Mouse (Mus musculus): ENCODE data around the gene Slc44a1. TPM values are rescaled to one million over a fixed set of nuclear protein-coding genes. Genes with fewer than 3 reads are reported as not detected.

Slc44a1 gene
- polyA plus RNA-seq, 1 experiment from 2014 or later = 9.6 TPM

GRCm38 (mm10) chr4:53512131-53512916 is 72.1 kb downstream of the Slc44a1 start:
- 16% methylated on average over 15 of the region's 15 CpGs for WGBS
- peak overlapping the region; percentile 86 for H3K27ac ChIP-seq (ENCODE audit: low read length)
- ATAC-seq = peak; percentile 92
- H3K4me2 ChIP-seq (ENCODE audit: low read length) = peak overlapping the region; percentile 34
- 0 out of 2 replicates have a peak, but pooled peaks cover 4% of the 10 kb centered on the region for H3K36me3 ChIP-seq (ENCODE audit: control insufficient read depth, insufficient read depth, low read length)
- no peaks in the 10 kb centered on the region for H3K9me3 ChIP-seq (replicated peaks; ENCODE audit: control insufficient read depth, low read length, poor library complexity, severe bottlenecking)
- no peak overlapping the region for H3K4me3 ChIP-seq (ENCODE audit: low read depth, low read length)
- no peaks in the 10 kb centered on the region for H3K27me3 ChIP-seq (ENCODE audit: control insufficient read depth, insufficient read depth, low read depth, low read length)
- H3K4me1 ChIP-seq (ENCODE audit: control insufficient read depth, insufficient read depth, low read length) = peaks cover 25% of the 10 kb centered on the region
- peak overlapping the region; percentile 39; the same call in 1 of the 2 replicates for H3K9ac ChIP-seq (ENCODE audit: low read depth, low read length)

DNA sequence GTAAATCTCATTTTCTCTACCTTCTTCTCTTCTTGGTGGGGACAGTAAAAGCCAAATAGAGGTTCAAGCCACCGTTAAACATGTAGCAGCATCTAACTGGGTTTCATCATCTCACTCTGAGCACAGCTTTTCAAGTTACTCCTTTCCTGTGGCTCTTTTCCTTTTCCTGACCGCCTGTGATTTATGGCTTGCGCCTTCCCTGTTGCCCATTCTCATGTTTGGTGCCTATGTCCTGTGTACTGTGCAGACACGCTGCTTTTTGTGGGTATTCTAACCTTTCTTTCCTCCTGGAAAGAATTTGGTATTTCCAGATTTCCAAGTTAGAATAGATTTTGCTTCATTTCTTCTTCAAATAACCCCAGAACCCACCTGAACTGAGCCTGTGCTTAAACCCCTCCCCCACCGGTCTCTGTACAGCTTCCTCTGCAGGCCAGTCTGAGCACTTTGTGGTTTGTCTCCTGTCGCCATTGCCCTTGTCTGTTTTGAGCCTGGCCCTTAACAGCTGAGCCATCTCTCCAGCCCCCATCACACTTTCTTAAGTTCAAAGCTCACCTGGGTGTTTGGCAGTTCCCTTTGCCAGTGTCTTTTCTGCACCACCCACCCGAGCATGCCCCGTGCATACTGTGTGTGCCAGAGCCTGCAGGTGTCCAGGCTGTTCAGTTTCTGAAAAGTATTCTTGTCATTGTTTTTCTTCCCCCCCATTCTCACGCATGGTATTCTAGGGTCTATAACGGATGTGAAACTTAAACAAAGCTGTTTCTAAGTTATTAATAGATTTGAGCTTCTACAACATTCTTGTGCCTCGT is 73.3 kb downstream of the Slc44a1 start:
- H3K36me3 ChIP-seq (ENCODE audit: control insufficient read depth, insufficient read depth, low read length) = peaks cover 6% of the 10 kb centered on the region; the same call in 1 of the 2 replicates
- no peak for ATAC-seq
- 81% methylated on average over 11 of the region's 11 CpGs for WGBS
- peaks cover 25% of the 10 kb centered on the region for H3K4me1 ChIP-seq (ENCODE audit: control insufficient read depth, insufficient read depth, low read length)
- no peak overlapping the region for H3K4me2 ChIP-seq (ENCODE audit: low read length)
- no peaks in the 10 kb centered on the region for H3K27me3 ChIP-seq (ENCODE audit: control insufficient read depth, insufficient read depth, low read depth, low read length)
- no peak overlapping the region for H3K4me3 ChIP-seq (ENCODE audit: low read depth, low read length)
- H3K9me3 ChIP-seq (replicated peaks; ENCODE audit: control insufficient read depth, low read length, poor library complexity, severe bottlenecking) = no peaks in the 10 kb centered on the region
- H3K9ac ChIP-seq (ENCODE audit: low read depth, low read length) = no peak overlapping the region
- peak overlapping the region; percentile 86 for H3K27ac ChIP-seq (ENCODE audit: low read length)

DNA sequence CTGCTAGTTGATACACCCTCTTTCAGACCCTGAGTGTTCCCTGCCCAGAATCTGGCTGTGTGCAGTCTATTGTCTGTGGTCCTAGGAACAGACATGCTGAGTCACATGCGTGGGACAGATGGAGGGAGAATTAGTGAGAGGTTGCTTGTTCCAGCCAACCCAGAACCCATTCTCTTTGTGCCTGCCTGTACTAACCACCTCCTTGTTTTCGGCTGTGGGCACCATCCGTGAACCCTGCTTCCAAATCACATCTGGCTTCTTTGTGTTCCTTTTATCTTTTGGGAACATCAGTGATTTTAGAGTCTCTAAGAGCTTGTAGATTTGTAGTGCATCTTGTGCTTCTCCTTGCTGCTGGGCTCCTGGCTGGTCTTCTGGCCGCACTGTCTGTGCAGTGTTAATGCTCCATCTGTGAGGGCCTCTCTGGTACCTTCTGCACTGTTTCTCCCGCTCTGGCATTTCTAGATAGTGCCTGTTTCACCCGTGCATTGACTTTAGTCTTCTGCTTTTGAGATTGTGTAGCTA is 75.9 kb downstream of the Slc44a1 start:
- Histone ChIP-seq H3K4me1 (ENCODE audit: control insufficient read depth, insufficient read depth, low read length) (peaks cover 25% of the 10 kb centered on the region), H3K4me2 (ENCODE audit: low read length) (no peak overlapping the region), H3K27me3 (ENCODE audit: control insufficient read depth, insufficient read depth, low read depth, low read length) (no peaks in the 10 kb centered on the region), H3K9me3 (replicated peaks; ENCODE audit: control insufficient read depth, low read length, poor library complexity, severe bottlenecking) (no peaks in the 10 kb centered on the region), H3K4me3 (ENCODE audit: low read depth, low read length) (no peak overlapping the region), H3K36me3 (ENCODE audit: control insufficient read depth, insufficient read depth, low read length) (peaks cover 2% of the 10 kb centered on the region; the same call in 1 of the 2 replicates), H3K9ac (ENCODE audit: low read depth, low read length) (no peak overlapping the region), H3K27ac (ENCODE audit: low read length) (peak overlapping the region; percentile 20; the same call in 1 of the 2 replicates)
- ATAC-seq = no peak
- WGBS = 67% methylated on average over 6 of the region's 6 CpGs

- Histone ChIP-seq H3K9ac (ENCODE audit: low read depth, low read length) (no peak overlapping the region), H3K27me3 (ENCODE audit: control insufficient read depth, insufficient read depth, low read depth, low read length) (no peaks in the 10 kb centered on the region), H3K36me3 (ENCODE audit: control insufficient read depth, insufficient read depth, low read length) (peaks cover 2% of the 10 kb centered on the region; the same call in 1 of the 2 replicates), H3K4me3 (ENCODE audit: low read depth, low read length) (no peak overlapping the region), H3K4me2 (ENCODE audit: low read length) (no peak overlapping the region), H3K4me1 (ENCODE audit: control insufficient read depth, insufficient read depth, low read length) (peaks cover 8% of the 10 kb centered on the region), H3K9me3 (replicated peaks; ENCODE audit: control insufficient read depth, low read length, poor library complexity, severe bottlenecking) (no peaks in the 10 kb centered on the region), H3K27ac (ENCODE audit: low read length) (no peak overlapping the region)
- ATAC-seq = no peak
- WGBS = 97% methylated on average over 2 of the region's 2 CpGs
These were observed 79.2 kb downstream of the Slc44a1 start for GRCm38 (mm10) chr4:53519429-53519828.

- no peak overlapping the region for H3K4me3 ChIP-seq (ENCODE audit: low read depth, low read length)
- no peak overlapping the region for H3K4me2 ChIP-seq (ENCODE audit: low read length)
- H3K9ac ChIP-seq (ENCODE audit: low read depth, low read length) = no peak overlapping the region
- no peak overlapping the region for H3K27ac ChIP-seq (ENCODE audit: low read length)
- H3K4me1 ChIP-seq (ENCODE audit: control insufficient read depth, insufficient read depth, low read length) = peaks cover 6% of the 10 kb centered on the region
- no peak for ATAC-seq
- no peaks in the 10 kb centered on the region for H3K27me3 ChIP-seq (ENCODE audit: control insufficient read depth, insufficient read depth, low read depth, low read length)
- H3K9me3 ChIP-seq (replicated peaks; ENCODE audit: control insufficient read depth, low read length, poor library complexity, severe bottlenecking) = no peaks in the 10 kb centered on the region
- 78% methylated on average over 8 of the region's 8 CpGs for WGBS
- H3K36me3 ChIP-seq (ENCODE audit: control insufficient read depth, insufficient read depth, low read length) = peaks cover 2% of the 10 kb centered on the region; the same call in 1 of the 2 replicates
These were observed 80.8 kb downstream of the Slc44a1 start for GRCm38 (mm10) chr4:53521028-53521427.

GRCm38 (mm10) chr4:53522655-53523054 is 82.4 kb downstream of the Slc44a1 start:
- Histone ChIP-seq H3K27ac (ENCODE audit: low read length) (no peak overlapping the region), H3K4me1 (ENCODE audit: control insufficient read depth, insufficient read depth, low read length) (0 out of 2 replicates have a peak, but pooled peaks cover 3% of the 10 kb centered on the region), H3K9ac (ENCODE audit: low read depth, low read length) (no peak overlapping the region), H3K4me3 (ENCODE audit: low read depth, low read length) (no peak overlapping the region), H3K9me3 (replicated peaks; ENCODE audit: control insufficient read depth, low read length, poor library complexity, severe bottlenecking) (no peaks in the 10 kb centered on the region), H3K27me3 (ENCODE audit: control insufficient read depth, insufficient read depth, low read depth, low read length) (no peaks in the 10 kb centered on the region), H3K4me2 (ENCODE audit: low read length) (no peak overlapping the region), H3K36me3 (ENCODE audit: control insufficient read depth, insufficient read depth, low read length) (peaks cover 1% of the 10 kb centered on the region; the same call in 1 of the 2 replicates)
- 33% methylated on average over 8 of the region's 8 CpGs for WGBS
- ATAC-seq = no peak

DNA sequence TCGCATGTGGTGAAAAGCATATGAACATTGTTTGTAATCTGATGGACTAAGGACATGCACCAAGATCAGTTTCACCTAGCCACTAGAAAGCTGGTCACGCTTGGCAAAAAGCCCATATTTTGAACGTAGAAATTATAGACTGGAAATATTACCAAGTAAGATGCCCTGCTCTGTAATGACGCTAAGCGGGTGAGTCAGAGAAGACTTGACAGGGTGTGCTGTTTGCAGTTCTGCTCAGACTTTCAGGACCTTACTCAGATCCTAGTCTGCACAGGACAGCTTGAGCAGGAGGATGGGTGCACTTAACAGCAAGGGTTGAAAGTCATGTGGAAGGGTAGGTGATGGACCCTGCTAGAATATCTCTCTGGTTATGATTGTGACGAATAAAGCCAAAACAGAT is 85.3 kb downstream of the Slc44a1 start:
- Histone ChIP-seq H3K27me3 (ENCODE audit: control insufficient read depth, insufficient read depth, low read depth, low read length) (no peaks in the 10 kb centered on the region), H3K4me2 (ENCODE audit: low read length) (no peak overlapping the region), H3K36me3 (ENCODE audit: control insufficient read depth, insufficient read depth, low read length) (no peaks in the 10 kb centered on the region), H3K9me3 (replicated peaks; ENCODE audit: control insufficient read depth, low read length, poor library complexity, severe bottlenecking) (no peaks in the 10 kb centered on the region), H3K4me3 (ENCODE audit: low read depth, low read length) (no peak overlapping the region), H3K9ac (ENCODE audit: low read depth, low read length) (no peak overlapping the region), H3K27ac (ENCODE audit: low read length) (no peak overlapping the region), H3K4me1 (ENCODE audit: control insufficient read depth, insufficient read depth, low read length) (0 out of 2 replicates have a peak, but pooled peaks cover 3% of the 10 kb centered on the region)
- 88% methylated on average over 6 of the region's 6 CpGs for WGBS
- ATAC-seq = no peak

GRCm38 (mm10) chr4:53525994-53526393 is 85.8 kb downstream of the Slc44a1 start:
- H3K36me3 ChIP-seq (ENCODE audit: control insufficient read depth, insufficient read depth, low read length) = no peaks in the 10 kb centered on the region
- H3K27ac ChIP-seq (ENCODE audit: low read length) = no peak overlapping the region
- H3K9ac ChIP-seq (ENCODE audit: low read depth, low read length) = no peak overlapping the region
- H3K27me3 ChIP-seq (ENCODE audit: control insufficient read depth, insufficient read depth, low read depth, low read length) = no peaks in the 10 kb centered on the region
- 78% methylated on average over 1 of the region's 1 CpGs for WGBS
- no peak overlapping the region for H3K4me2 ChIP-seq (ENCODE audit: low read length)
- no peak for ATAC-seq
- no peak overlapping the region for H3K4me3 ChIP-seq (ENCODE audit: low read depth, low read length)
- H3K4me1 ChIP-seq (ENCODE audit: control insufficient read depth, insufficient read depth, low read length) = 0 out of 2 replicates have a peak, but pooled peaks cover 3% of the 10 kb centered on the region
- H3K9me3 ChIP-seq (replicated peaks; ENCODE audit: control insufficient read depth, low read length, poor library complexity, severe bottlenecking) = no peaks in the 10 kb centered on the region
